Mouse (Mus musculus): ENCODE data around the gene Gsdma. TPM values are rescaled to one million over a fixed set of nuclear protein-coding genes. Genes with fewer than 3 reads are reported as not detected.
"Not testable (repeated sequence)": the region's sequence is repeated elsewhere in the genome, so short reads cannot be mapped to it uniquely, and the experiment has no call there.

Gene Gsdma
- polyA plus RNA-seq (2014; fragmentation: Nextera tagmentation; extraction: Ambion mirVana) = not detected in 2 replicates

GRCm38 (mm10) chr11:98664091-98664490 is at the start of gene Gsdma:
TSS of gene Gsdma (plus strand) at chr11:98664351.
- H3K4me1 ChIP-seq (replicated peaks; ENCODE audit: control insufficient read depth, insufficient read depth, low read length) = no peaks in the 10 kb centered on the region
- H3K4me2 ChIP-seq (replicated peaks; ENCODE audit: low read depth, low read length) = no peak within 1 kb of the TSS
- no peaks in the 10 kb centered on the region for H3K9me3 ChIP-seq (ENCODE audit: control insufficient read depth, low read length)
- no peaks in the 10 kb centered on the region for H3K36me3 ChIP-seq (ENCODE audit: control insufficient read depth, insufficient read depth, low read length)
- WGBS = 27% methylated on average over 4 of the region's 4 CpGs
- no peak within 1 kb of the TSS for H3K27ac ChIP-seq (ENCODE audit: low read depth, low read length)
- H3K9ac ChIP-seq (ENCODE audit: low read depth, low read length) = no peak within 1 kb of the TSS
- no peak within 1 kb of the TSS for H3K4me3 ChIP-seq (ENCODE audit: low read depth, low read length)
- DNase-seq (ENCODE audit: low spot score) = no peak
- no peak for ATAC-seq (ENCODE audit: low FRiP score)
- H3K27me3 ChIP-seq (ENCODE audit: control insufficient read depth, insufficient read depth, low read length) = peaks cover 5% of the 10 kb centered on the region; the same call in 1 of the 2 replicates

DNA sequence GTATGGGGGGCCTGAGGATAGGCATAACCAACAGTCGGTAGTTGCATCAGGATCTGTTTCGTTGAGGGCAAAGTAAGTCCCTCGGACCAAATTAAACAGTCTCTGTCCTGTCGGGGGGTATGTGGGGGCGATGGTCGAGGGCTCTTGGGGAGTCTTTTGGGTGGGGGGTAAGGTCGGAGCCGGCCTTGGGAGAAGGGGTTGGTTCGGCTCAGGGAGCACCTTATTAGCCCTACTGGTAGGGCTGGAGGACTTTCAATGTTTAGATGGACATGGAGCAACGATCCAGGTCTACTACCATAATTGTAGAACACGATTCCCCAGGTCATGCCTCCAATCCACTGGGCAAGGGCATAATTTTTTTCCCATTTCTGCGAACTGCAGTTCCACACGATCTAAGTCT is 43.4 kb upstream of the Gsdma start:
- no peaks in the 10 kb centered on the region for H3K36me3 ChIP-seq (ENCODE audit: control insufficient read depth, insufficient read depth, low read length)
- no peaks in the 10 kb centered on the region for H3K9me3 ChIP-seq (ENCODE audit: control insufficient read depth, low read length)
- no peaks in the 10 kb centered on the region for H3K4me1 ChIP-seq (replicated peaks; ENCODE audit: control insufficient read depth, insufficient read depth, low read length)
- H3K9ac ChIP-seq (ENCODE audit: low read depth, low read length) = no peak overlapping the region
- WGBS = 91% methylated on average over 13 of the region's 13 CpGs
- DNase-seq (ENCODE audit: low spot score) (no peak), ATAC-seq (ENCODE audit: low FRiP score) (no peak)
- no peak overlapping the region for H3K27ac ChIP-seq (ENCODE audit: low read depth, low read length)
- H3K27me3 ChIP-seq (ENCODE audit: control insufficient read depth, insufficient read depth, low read length) = no peaks in the 10 kb centered on the region
- H3K4me3 ChIP-seq (ENCODE audit: low read depth, low read length) = no peak overlapping the region
- no peak overlapping the region for H3K4me2 ChIP-seq (replicated peaks; ENCODE audit: low read depth, low read length)

GRCm38 (mm10) chr11:98623981-98624380 is 40.2 kb upstream of the Gsdma start:
- not testable (repeated sequence) for H3K4me1 ChIP-seq (replicated peaks; ENCODE audit: control insufficient read depth, insufficient read depth, low read length); H3K36me3 ChIP-seq (ENCODE audit: control insufficient read depth, insufficient read depth, low read length); DNase-seq (ENCODE audit: low spot score); H3K9me3 ChIP-seq (ENCODE audit: control insufficient read depth, low read length); H3K27me3 ChIP-seq (ENCODE audit: control insufficient read depth, insufficient read depth, low read length); ATAC-seq (ENCODE audit: low FRiP score); H3K27ac ChIP-seq (ENCODE audit: low read depth, low read length); H3K4me3 ChIP-seq (ENCODE audit: low read depth, low read length); H3K9ac ChIP-seq (ENCODE audit: low read depth, low read length); H3K4me2 ChIP-seq (replicated peaks; ENCODE audit: low read depth, low read length)
- WGBS = 84% methylated on average over 6 of the region's 6 CpGs

DNA sequence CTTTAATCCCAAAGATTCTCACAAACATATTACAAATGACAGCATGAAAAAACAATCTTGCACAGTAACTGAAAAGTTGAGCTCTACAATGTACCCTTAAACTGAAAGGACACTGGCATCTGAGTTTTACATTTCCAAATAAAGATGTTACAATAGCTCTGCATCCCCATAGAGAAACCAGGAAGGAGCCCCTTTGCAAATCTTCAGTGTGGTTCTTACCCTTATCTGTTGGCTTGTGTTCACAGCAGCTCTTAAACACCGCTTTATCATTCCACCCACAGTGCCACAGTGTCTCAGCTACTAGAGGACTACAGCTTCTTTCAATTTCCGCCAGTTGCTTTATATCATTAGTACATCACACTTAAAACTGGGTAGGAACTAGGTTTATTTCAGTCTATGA is 39.8 kb upstream of the Gsdma start:
- not testable (repeated sequence) for H3K36me3 ChIP-seq (ENCODE audit: control insufficient read depth, insufficient read depth, low read length); H3K27ac ChIP-seq (ENCODE audit: low read depth, low read length); H3K9me3 ChIP-seq (ENCODE audit: control insufficient read depth, low read length); H3K4me2 ChIP-seq (replicated peaks; ENCODE audit: low read depth, low read length); H3K4me1 ChIP-seq (replicated peaks; ENCODE audit: control insufficient read depth, insufficient read depth, low read length); DNase-seq (ENCODE audit: low spot score); H3K9ac ChIP-seq (ENCODE audit: low read depth, low read length); H3K27me3 ChIP-seq (ENCODE audit: control insufficient read depth, insufficient read depth, low read length); ATAC-seq (ENCODE audit: low FRiP score); H3K4me3 ChIP-seq (ENCODE audit: low read depth, low read length)
- WGBS = 87% methylated on average over 2 of the region's 2 CpGs

DNA sequence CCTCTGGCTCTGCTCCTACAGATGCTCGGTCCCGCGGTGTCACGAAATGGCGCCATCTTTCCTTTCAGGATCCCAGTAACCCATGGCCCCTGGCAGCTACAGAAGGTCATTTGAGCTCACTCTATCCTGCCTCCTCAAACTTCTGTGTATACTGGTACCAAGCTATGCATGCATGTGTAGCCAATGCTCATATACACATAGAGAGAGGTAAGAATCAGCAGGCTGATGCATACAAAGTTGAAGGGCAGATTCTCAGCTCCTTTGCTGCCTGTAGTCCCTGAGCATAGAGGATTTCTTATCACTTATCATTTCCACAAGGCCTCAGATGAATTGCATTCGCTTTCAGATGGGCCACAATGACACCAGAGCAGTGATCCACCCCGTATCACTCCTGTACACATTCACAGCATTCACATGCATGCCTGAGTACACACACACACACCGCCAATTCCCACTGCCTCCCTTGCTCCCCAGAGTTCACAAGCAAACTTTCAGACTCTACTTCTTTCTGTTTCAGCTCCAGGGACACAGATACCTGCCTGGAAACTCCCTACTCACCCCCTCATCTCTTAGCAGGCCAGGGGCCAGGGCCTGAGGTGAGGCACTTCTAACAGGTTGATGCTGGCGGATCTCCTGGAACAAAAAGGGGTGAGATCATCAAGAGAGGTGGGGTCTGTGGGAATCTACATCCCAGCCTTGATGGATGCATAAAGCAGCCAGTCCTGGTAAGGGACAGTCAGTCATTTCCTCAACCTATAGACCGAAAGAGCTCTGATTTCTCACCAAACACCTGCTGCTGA is 38.3 kb upstream of the Gsdma start, which contains the start of the genes Gm12355 and Gsdma3:
Gene Gm12355 (minus strand): TSS at position 51 of the 800 bp plus-strand sequence.
Gene Gsdma3 (plus strand): TSS at position 750 of the 800 bp plus-strand sequence.
- DNase-seq (ENCODE audit: low spot score) (no peak), ATAC-seq (ENCODE audit: low FRiP score) (no peak)
- Histone ChIP-seq H3K36me3 (ENCODE audit: control insufficient read depth, insufficient read depth, low read length) (no peaks in the 10 kb centered on the region), H3K4me1 (replicated peaks; ENCODE audit: control insufficient read depth, insufficient read depth, low read length) (no peaks in the 10 kb centered on the region), H3K27me3 (ENCODE audit: control insufficient read depth, insufficient read depth, low read length) (no peaks in the 10 kb centered on the region), H3K9ac (ENCODE audit: low read depth, low read length) (no peak within 1 kb of the TSS), H3K4me3 (ENCODE audit: low read depth, low read length) (no peak within 1 kb of the TSS), H3K27ac (ENCODE audit: low read depth, low read length) (no peak within 1 kb of the TSS), H3K9me3 (ENCODE audit: control insufficient read depth, low read length) (no peaks in the 10 kb centered on the region), H3K4me2 (replicated peaks; ENCODE audit: low read depth, low read length) (no peak within 1 kb of the TSS)
- 85% methylated on average over 10 of the region's 10 CpGs for WGBS

GRCm38 (mm10) chr11:98628706-98629105 is 35.4 kb upstream of the Gsdma start:
- no peak for DNase-seq (ENCODE audit: low spot score)
- H3K9ac ChIP-seq (ENCODE audit: low read depth, low read length) = no peak overlapping the region
- no peaks in the 10 kb centered on the region for H3K9me3 ChIP-seq (ENCODE audit: control insufficient read depth, low read length)
- no peak overlapping the region for H3K4me2 ChIP-seq (replicated peaks; ENCODE audit: low read depth, low read length)
- 90% methylated on average over 3 of the region's 3 CpGs for WGBS
- no peaks in the 10 kb centered on the region for H3K27me3 ChIP-seq (ENCODE audit: control insufficient read depth, insufficient read depth, low read length)
- H3K4me3 ChIP-seq (ENCODE audit: low read depth, low read length) = no peak overlapping the region
- no peak for ATAC-seq (ENCODE audit: low FRiP score)
- no peaks in the 10 kb centered on the region for H3K4me1 ChIP-seq (replicated peaks; ENCODE audit: control insufficient read depth, insufficient read depth, low read length)
- no peak overlapping the region for H3K27ac ChIP-seq (ENCODE audit: low read depth, low read length)
- no peaks in the 10 kb centered on the region for H3K36me3 ChIP-seq (ENCODE audit: control insufficient read depth, insufficient read depth, low read length)

GRCm38 (mm10) chr11:98630646-98631045 is 33.5 kb upstream of the Gsdma start:
- no peak overlapping the region for H3K9ac ChIP-seq (ENCODE audit: low read depth, low read length)
- no peak overlapping the region for H3K4me2 ChIP-seq (replicated peaks; ENCODE audit: low read depth, low read length)
- ATAC-seq (ENCODE audit: low FRiP score) = no peak
- no peaks in the 10 kb centered on the region for H3K36me3 ChIP-seq (ENCODE audit: control insufficient read depth, insufficient read depth, low read length)
- WGBS = 86% methylated on average over 5 of the region's 5 CpGs
- no peak overlapping the region for H3K27ac ChIP-seq (ENCODE audit: low read depth, low read length)
- no peaks in the 10 kb centered on the region for H3K9me3 ChIP-seq (ENCODE audit: control insufficient read depth, low read length)
- H3K4me1 ChIP-seq (replicated peaks; ENCODE audit: control insufficient read depth, insufficient read depth, low read length) = no peaks in the 10 kb centered on the region
- H3K27me3 ChIP-seq (ENCODE audit: control insufficient read depth, insufficient read depth, low read length) = no peaks in the 10 kb centered on the region
- no peak for DNase-seq (ENCODE audit: low spot score)
- no peak overlapping the region for H3K4me3 ChIP-seq (ENCODE audit: low read depth, low read length)

- not testable (repeated sequence) for H3K4me2 ChIP-seq (replicated peaks; ENCODE audit: low read depth, low read length); H3K27me3 ChIP-seq (ENCODE audit: control insufficient read depth, insufficient read depth, low read length); H3K9me3 ChIP-seq (ENCODE audit: control insufficient read depth, low read length); H3K4me3 ChIP-seq (ENCODE audit: low read depth, low read length); H3K36me3 ChIP-seq (ENCODE audit: control insufficient read depth, insufficient read depth, low read length); H3K27ac ChIP-seq (ENCODE audit: low read depth, low read length); ATAC-seq (ENCODE audit: low FRiP score); H3K4me1 ChIP-seq (replicated peaks; ENCODE audit: control insufficient read depth, insufficient read depth, low read length); H3K9ac ChIP-seq (ENCODE audit: low read depth, low read length)
- WGBS = 44% methylated on average over 9 of the region's 10 CpGs
- peak; percentile 24 for DNase-seq (ENCODE audit: low spot score)
Observed at GRCm38 (mm10) chr11:98635312-98635970, 28.7 kb upstream of the Gsdma start.

GRCm38 (mm10) chr11:98637501-98637900 is 26.6 kb upstream of the Gsdma start:
- H3K4me2 ChIP-seq (replicated peaks; ENCODE audit: low read depth, low read length) = no peak overlapping the region
- no peak overlapping the region for H3K4me3 ChIP-seq (ENCODE audit: low read depth, low read length)
- DNase-seq (ENCODE audit: low spot score) (no peak), ATAC-seq (ENCODE audit: low FRiP score) (no peak)
- WGBS = 72% methylated on average over 1 of the region's 1 CpGs
- H3K4me1 ChIP-seq (replicated peaks; ENCODE audit: control insufficient read depth, insufficient read depth, low read length) = no peaks in the 10 kb centered on the region
- no peak overlapping the region for H3K27ac ChIP-seq (ENCODE audit: low read depth, low read length)
- no peaks in the 10 kb centered on the region for H3K27me3 ChIP-seq (ENCODE audit: control insufficient read depth, insufficient read depth, low read length)
- no peaks in the 10 kb centered on the region for H3K36me3 ChIP-seq (ENCODE audit: control insufficient read depth, insufficient read depth, low read length)
- H3K9me3 ChIP-seq (ENCODE audit: control insufficient read depth, low read length) = no peaks in the 10 kb centered on the region
- H3K9ac ChIP-seq (ENCODE audit: low read depth, low read length) = no peak overlapping the region
